Mouse (Mus musculus) heart, postnatal 25 days (tissue): ENCODE measurements around the gene Thsd7a. TPM values are rescaled to one million over a fixed set of nuclear protein-coding genes. Genes with fewer than 3 reads are reported as not detected.

ENCODE experiments used
- DNase-seq: peaks from one replicate; pipeline ENCODE4 v3.0.0; 2022; ENCODE audit warnings: low spot score
- intact Hi-C: fragments of 180-260 bp; cut with DNase I; formaldehyde crosslinking; loops from one replicate; pipeline ENCODE4 v1.15.1; 2025
- total RNA-seq, 2 experiments: library from RNA; stranded (reverse); gene quantifications; 2 replicates each; pipeline ENCODE4 v1.2.3; 2021

Thsd7a gene
- total RNA-seq, 2 experiments from 2014 or later: 10.4 to 11.8 TPM

DNA sequence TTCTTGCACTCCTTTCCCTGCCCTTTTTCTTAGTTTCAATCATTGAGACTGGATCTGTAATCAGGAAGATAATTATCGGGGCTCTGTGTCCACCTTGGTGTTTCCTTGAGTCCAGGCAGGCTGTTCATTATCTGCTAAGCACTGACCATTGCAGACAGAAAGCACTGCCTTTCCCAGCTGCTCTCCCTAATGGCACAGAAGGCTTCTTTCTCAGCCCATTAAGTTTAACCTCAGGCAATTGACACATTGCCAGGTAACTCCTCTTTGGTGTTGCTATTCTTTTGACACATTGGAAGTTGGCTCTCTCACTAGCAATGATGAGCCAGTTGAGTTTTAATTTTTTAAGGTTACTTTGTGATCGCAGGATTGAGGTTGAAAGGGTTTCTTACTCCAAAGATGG lies 441.7 kb downstream of the Thsd7a start:
- intact Hi-C loops: no loop called here
- DNase-seq: no peak

DNA sequence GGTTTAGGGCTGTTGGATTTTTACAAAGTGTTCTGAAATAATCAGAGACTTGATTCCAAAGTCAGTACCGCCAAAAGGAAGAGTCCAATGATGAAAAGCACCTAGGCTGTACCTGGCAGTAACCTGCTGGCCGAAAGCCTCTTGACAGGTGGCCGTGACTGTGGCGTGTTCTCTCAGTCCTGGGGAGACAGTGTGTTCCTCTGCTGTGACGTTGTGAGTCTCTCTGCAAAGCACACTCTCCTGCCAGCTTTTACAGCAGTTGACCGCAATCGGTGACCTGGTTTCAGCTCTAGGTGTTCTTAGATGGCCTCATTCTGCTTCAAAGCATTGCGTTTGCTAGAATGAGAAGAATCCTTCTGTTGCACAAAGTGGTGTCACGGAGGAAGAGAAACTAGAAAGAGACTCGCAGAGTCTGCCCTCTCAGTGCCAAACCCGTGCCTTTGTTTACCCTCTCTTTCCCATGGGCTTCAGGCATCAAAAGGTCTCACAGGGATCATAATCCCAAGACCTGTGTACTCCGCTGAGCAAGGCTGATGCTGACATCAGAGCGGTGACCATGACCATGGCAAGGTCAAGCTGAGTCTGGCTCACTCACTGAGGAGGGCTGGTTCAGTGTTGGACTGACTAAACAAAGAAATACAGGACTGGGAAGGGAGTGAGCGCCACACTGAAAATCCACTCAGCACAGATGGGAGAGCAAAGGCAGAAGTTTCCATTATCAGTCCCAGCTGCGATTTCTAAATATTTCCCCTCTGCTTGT lies 486.4 kb downstream of the Thsd7a start:
- DNase-seq: no peak
- intact Hi-C loops: no loop called here
